Mouse (Mus musculus) neural tube, embryonic 12.5 days (tissue): ENCODE results near the gene Pnpla6. TPM values are rescaled to one million over a fixed set of nuclear protein-coding genes. Genes with fewer than 3 reads are reported as not detected.

Experiments used
- ATAC-seq: fragments of 200-750 bp; cut with Nextera tagmentation; 2 replicates; pipeline ENCODE4 v1.8.0; 2017; ENCODE audit warnings: low read depth, mild to moderate bottlenecking, moderate TSS enrichment, moderate library complexity; ENCODE audit not compliant: low FRiP score
- H3K27ac ChIP-seq: fragments of 300-500 bp; sonication (generic); 2 replicates; pipeline ENCODE4 v1.5.1; 2016
- H3K27me3 ChIP-seq: fragments of 300-500 bp; sonication (generic); replicated peaks from 2 replicates; pipeline ENCODE4 v1.6.1; 2016; ENCODE audit warnings: mild to moderate bottlenecking
- H3K36me3 ChIP-seq: fragments of 300-500 bp; sonication (generic); 2 replicates; pipeline ENCODE4 v1.6.1; 2016; ENCODE audit warnings: mild to moderate bottlenecking
- H3K4me1 ChIP-seq: fragments of 300-500 bp; sonication (generic); 2 replicates; pipeline ENCODE4 v1.6.1; 2016
- H3K4me2 ChIP-seq: fragments of 300-500 bp; sonication (generic); replicated peaks from 2 replicates; pipeline ENCODE4 v1.6.1; 2016; ENCODE audit warnings: mild to moderate bottlenecking
- H3K4me3 ChIP-seq: fragments of 300-500 bp; sonication (generic); 2 replicates; pipeline ENCODE4 v1.5.1; 2016
- H3K9ac ChIP-seq: fragments of 300-500 bp; sonication (generic); 2 replicates; pipeline ENCODE4 v1.6.1; 2016; ENCODE audit warnings: mild to moderate bottlenecking
- H3K9me3 ChIP-seq: fragments of 300-500 bp; sonication (generic); 2 replicates; pipeline ENCODE4 v1.6.1; 2016; ENCODE audit warnings: mild to moderate bottlenecking
- WGBS: fragments of 180-500 bp; shearing (Covaris S2); methylation state at CpG from one replicate; pipeline ENCODE4 v1.1.7; 2016; 5-methylcytosine and 5-hydroxymethylcytosine counted together
- polyA plus RNA-seq: library from polyadenylated mRNA; unstranded; fragments of >200 nt; fragmentation: Nextera tagmentation; extraction: Ambion mirVana; gene quantifications from 2 replicates; pipeline ENCODE4 v1.2.1, GENCODE M21; 2016

Gene Pnpla6
- 31.2 and 33.9 TPM in 2 replicates for polyA plus RNA-seq

DNA sequence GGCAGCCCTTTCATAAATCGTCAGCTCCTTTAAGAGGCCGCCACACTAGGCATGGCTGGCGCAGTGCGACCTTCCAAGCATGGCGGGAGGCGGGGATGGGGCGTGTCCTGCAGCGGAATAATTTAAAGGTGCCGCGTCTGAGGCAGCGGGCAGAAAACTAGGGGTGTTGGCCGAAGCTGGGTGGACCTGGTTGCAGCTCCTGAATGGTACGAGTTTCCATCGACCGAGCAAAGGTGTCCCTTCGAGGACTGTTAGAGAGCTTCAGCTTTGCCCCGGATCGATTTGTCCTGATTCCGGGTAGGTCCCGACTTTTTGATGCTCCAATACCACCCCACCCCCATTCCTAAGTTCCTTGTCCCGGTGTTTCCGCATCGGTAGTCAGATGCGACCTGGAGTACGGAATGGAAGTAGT, at the start of gene Pnpla6:
TSS of gene Pnpla6 (plus strand) at position 125 of the 412 bp plus-strand sequence.
- ATAC-seq = peak; percentile 64
- Histone ChIP-seq H3K4me1 (peaks cover 3% of the 10 kb centered on the region), H3K4me2 (peak within 1 kb of the TSS; percentile 94), H3K9ac (peak within 1 kb of the TSS; percentile 60), H3K4me3 (peak within 1 kb of the TSS; percentile 56), H3K36me3 (peaks cover 37% of the 10 kb centered on the region), H3K27me3 (no peaks in the 10 kb centered on the region), H3K27ac (no peak within 1 kb of the TSS), H3K9me3 (no peaks in the 10 kb centered on the region)
- WGBS = under 1% methylated on average over 25 of the region's 25 CpGs

DNA sequence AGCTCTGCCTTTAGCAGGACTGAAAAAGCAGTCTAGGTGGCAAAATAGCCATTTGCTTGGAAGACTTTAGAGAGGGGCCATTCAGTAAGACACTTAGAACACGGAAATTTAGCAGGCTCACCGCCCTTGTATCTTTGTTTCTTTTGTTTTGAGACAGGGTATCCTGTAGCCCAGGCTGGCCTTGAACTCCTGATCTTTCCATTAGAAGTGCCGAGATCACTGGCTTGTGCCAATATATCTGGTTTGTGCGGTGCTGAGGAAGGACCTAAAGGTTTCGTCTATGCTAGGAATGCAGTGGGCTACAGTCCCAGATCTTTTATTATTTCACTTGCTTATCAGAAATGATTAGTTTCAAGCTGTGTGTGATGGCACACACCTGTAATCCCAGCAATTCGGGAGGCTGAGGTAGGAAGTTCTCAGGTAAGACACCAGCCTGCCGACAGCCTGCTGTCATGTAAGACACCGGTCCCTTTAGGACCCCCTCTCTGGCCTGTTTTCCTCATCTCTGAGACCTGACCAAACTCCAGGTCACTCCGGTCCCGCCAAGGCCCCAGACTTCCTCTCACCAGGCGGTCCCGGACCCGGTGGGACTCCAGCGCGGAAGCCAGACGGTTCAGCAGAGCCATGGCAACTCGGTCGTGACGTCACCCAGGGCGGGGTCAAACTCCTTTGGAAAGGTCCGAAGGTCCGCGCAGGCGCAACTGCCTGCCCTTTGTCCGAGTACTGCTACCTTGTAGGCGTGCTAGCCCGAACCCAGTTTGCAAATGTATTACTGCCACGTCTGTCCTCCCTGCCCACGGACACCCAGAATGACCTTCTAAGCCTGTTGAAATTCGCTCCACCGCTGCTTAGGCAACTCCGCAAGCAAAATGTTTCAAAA, 47.9 kb upstream of the Pnpla6 start, which contains the start of gene Pex11g:
TSS of gene Pex11g (minus strand) at position 675 of the 880 bp plus-strand sequence.
- Histone ChIP-seq H3K4me2 (peak within 1 kb of the TSS; percentile 64), H3K36me3 (no peaks in the 10 kb centered on the region), H3K27me3 (no peaks in the 10 kb centered on the region), H3K27ac (peak within 1 kb of the TSS; percentile 60; the same call in 1 of the 2 replicates), H3K9me3 (no peaks in the 10 kb centered on the region), H3K4me1 (peaks cover 5% of the 10 kb centered on the region; the same call in 1 of the 2 replicates), H3K4me3 (peak within 1 kb of the TSS; percentile 38), H3K9ac (peak within 1 kb of the TSS; percentile 58)
- WGBS = 9% methylated on average over 32 of the region's 32 CpGs
- peak; percentile 89 for ATAC-seq

DNA sequence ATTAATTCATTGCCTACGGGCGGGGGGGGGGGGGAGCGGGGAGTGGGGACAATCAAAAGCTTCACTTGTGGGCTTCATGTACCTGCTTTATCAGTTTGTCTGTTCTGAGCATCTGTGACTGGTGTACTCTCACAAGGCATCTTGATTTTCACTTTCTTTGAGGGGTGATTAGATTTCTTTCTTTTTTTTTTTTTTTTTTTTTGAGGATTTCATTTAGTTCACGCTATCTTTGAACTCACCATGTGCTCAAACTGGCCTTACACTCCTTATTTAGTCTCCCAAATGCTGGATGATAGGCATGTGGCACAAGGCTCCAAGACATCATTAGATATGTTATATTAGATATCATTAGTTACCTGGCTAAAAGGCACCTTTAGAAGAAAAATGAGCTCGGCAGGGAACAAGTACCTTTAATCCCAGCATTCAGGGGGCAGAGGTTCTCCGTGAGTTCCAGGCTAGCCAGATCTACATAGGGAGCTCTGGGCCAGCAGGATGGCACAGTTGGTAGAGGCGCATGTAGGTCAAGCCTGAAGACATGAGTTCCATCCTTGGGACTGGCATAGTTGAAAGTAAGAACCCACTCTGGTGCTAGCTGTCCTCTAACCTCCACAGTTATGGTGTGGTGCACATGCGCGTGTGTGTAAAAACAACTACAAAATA, 47.2 kb upstream of the Pnpla6 start:
- Histone ChIP-seq H3K4me2 (peak overlapping the region; percentile 64), H3K9ac (peak overlapping the region; percentile 58), H3K27ac (peak overlapping the region; percentile 60; the same call in 1 of the 2 replicates), H3K4me1 (peaks cover 5% of the 10 kb centered on the region; the same call in 1 of the 2 replicates), H3K27me3 (no peaks in the 10 kb centered on the region), H3K4me3 (peak overlapping the region; percentile 38), H3K9me3 (no peaks in the 10 kb centered on the region), H3K36me3 (no peaks in the 10 kb centered on the region)
- 57% methylated on average over 9 of the region's 9 CpGs for WGBS
- peak; percentile 26 for ATAC-seq

DNA sequence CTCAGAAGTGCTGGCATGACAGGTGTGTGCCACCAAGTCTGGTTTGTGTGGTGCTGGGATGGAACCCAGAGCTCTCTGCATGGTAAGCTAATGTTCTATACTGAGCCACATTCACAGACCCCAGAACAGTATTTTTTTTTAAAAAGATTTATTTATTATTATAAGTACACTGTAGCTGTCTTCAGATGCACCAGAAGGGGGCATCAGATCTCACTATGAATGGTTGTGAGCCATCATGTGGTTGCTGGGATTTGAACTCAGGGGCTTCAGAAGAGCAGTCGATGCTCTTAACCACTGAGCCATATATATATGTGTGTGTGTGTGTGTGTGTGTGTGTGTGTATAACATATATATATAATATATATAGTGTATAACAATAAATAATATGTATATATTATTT, 46.3 kb upstream of the Pnpla6 start:
- Histone ChIP-seq H3K36me3 (no peaks in the 10 kb centered on the region), H3K4me3 (no peak overlapping the region), H3K9ac (no peak overlapping the region), H3K4me1 (peaks cover 5% of the 10 kb centered on the region; the same call in 1 of the 2 replicates), H3K27me3 (no peaks in the 10 kb centered on the region), H3K27ac (no peak overlapping the region), H3K4me2 (no peak overlapping the region), H3K9me3 (no peaks in the 10 kb centered on the region)
- 90% methylated on average over 1 of the region's 1 CpGs for WGBS
- ATAC-seq = no peak

DNA sequence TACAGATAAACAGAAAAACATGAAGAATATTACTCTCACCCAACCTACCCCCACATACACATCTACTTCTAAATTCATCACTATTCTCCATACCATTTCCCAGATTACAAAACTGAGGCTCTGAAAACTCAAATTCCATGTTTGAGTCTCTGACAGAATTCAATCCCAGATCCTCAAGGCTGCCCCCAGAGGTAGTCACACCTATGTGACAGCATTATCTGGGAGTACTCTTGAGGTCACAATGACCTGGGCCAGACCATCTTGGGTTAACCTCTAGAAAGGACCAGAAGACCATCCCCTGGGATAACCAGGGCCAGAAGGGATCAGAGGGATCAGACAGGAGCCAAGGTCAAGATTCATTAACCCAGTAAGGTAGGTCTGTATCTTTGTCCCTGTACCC, 44.6 kb upstream of the Pnpla6 start, which contains the start of gene Tex45:
TSS of gene Tex45 (plus strand) at position 301 of the 400 bp plus-strand sequence.
- no peak for ATAC-seq
- no peaks in the 10 kb centered on the region for H3K9me3 ChIP-seq
- no peak within 1 kb of the TSS for H3K4me2 ChIP-seq
- no peak within 1 kb of the TSS for H3K27ac ChIP-seq
- H3K9ac ChIP-seq = no peak within 1 kb of the TSS
- H3K36me3 ChIP-seq = no peaks in the 10 kb centered on the region
- H3K4me3 ChIP-seq = no peak within 1 kb of the TSS
- H3K4me1 ChIP-seq = peaks cover 5% of the 10 kb centered on the region; the same call in 1 of the 2 replicates
- H3K27me3 ChIP-seq = peaks cover 2% of the 10 kb centered on the region; the same call in 1 of the 2 replicates

DNA sequence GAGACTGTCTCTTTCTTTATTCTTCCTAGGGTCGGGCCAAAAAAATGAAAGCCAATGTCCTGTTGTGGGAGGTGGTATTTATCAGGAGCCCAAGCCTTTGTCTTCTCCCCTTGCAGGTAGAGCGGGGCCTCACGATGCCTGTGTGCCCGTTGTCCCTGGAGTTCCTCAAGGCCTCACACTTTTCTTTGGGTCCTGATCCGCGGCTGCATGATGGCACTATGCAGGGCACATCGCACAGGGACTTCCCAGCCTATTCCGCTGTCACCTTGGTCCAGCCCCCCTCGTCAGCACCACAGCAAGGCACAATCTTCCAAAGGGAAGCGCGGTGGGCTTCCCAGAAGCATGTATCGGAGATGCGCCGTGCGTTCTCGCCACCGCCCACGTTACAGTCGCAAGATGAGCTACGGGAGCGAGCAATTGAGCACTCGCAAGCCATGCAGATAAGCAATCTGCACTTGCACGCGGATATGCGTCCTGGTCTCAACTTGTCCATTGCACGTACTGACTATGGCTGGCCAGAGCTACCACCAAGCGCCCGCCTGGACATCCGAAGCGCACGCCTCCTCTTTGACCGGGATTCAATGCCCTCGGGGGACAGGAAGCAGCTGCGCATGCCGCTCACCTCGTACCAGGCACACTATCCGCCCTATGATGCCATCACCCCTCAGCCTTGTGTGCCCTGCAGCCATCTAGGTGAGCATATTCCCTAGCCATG, 39.3 kb upstream of the Pnpla6 start:
- no peaks in the 10 kb centered on the region for H3K4me1 ChIP-seq
- no peaks in the 10 kb centered on the region for H3K36me3 ChIP-seq
- peaks cover 9% of the 10 kb centered on the region for H3K27me3 ChIP-seq
- peak; percentile 48; the same call in 1 of the 2 replicates for ATAC-seq
- no peak overlapping the region for H3K9ac ChIP-seq
- 27% methylated on average over 37 of the region's 37 CpGs for WGBS
- H3K9me3 ChIP-seq = no peaks in the 10 kb centered on the region
- no peak overlapping the region for H3K27ac ChIP-seq
- peak overlapping the region; percentile 48 for H3K4me2 ChIP-seq
- peak overlapping the region; percentile 24 for H3K4me3 ChIP-seq

DNA sequence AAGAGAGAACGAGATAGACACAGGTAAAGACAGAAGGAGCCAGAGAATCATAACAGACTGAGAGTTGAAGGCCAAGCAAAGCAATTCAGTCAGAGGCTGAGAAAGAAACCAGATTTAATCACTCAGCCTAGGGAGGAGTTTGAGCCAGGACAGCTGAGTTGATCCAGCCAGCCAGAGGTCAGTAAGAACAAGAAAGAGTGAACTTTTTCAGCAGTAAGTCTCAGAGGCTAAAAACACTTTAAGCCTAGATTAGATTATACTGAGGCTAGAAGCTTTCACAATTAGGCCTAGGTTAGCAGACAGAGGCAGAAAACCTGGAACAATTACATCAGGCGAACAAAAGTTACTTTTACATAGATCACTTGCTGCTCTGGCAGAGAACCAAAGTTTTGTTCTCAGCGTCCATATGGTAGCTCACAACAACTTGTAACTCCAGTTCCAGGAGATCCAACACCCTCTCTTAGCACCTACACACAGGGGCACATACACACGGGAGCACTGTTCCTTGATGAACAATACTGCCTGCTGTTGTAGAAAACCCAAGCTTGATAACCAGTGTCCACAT, 34.9 kb upstream of the Pnpla6 start:
- no peak for ATAC-seq
- Histone ChIP-seq H3K4me2 (no peak overlapping the region), H3K27me3 (peaks cover 9% of the 10 kb centered on the region), H3K9me3 (no peaks in the 10 kb centered on the region), H3K9ac (no peak overlapping the region), H3K4me1 (no peaks in the 10 kb centered on the region), H3K27ac (no peak overlapping the region), H3K36me3 (no peaks in the 10 kb centered on the region), H3K4me3 (no peak overlapping the region)
- 75% methylated on average over 4 of the region's 4 CpGs for WGBS

DNA sequence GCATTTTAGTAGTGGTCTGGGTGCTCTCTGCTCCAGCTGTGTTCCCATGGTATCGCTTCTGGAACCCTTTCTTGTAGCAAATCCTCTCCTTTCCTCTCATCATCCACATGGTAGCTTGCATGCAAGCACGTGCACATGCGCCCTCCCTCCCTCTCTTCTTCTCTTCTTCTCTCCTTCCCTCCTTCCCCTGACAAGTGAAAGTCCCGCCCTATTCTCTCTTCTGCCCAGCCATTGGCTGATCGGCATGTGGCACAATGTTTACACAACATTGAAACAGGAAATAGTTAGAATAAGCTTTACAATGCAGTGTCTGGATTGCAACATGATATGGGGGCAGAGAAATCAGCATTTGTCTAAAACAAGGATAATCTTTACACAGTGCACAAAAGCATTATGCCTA, 33.6 kb upstream of the Pnpla6 start:
- no peaks in the 10 kb centered on the region for H3K4me1 ChIP-seq
- no peaks in the 10 kb centered on the region; the same call in 1 of the 2 replicates for H3K27me3 ChIP-seq
- no peak overlapping the region for H3K9ac ChIP-seq
- no peak for ATAC-seq
- H3K36me3 ChIP-seq = no peaks in the 10 kb centered on the region
- H3K4me2 ChIP-seq = no peak overlapping the region
- H3K27ac ChIP-seq = no peak overlapping the region
- H3K9me3 ChIP-seq = no peaks in the 10 kb centered on the region
- no peak overlapping the region for H3K4me3 ChIP-seq
- WGBS = 71% methylated on average over 5 of the region's 5 CpGs

DNA sequence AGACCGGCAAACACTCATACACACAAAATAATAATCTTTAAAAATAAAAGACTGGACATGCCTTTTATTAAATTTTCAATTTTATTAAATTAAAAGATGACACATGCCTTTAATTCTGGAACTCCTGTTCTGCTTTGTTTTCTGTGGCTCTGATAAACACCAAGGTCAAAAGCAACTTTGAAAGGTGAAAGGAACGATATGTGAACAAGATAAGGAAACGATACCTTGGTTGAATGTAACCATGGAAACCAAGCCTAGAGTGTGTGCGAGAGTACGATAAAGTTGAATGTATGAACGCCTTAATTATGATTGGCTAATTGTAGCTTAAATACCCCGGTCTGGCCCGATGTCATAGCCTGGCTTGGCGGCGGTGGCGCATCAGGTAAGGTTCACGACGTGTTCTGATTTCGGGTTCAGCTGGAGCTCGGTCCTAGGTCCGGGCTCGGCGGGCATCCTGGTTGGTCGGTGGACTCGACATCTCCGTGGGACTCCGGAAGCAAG, 32.9 kb upstream of the Pnpla6 start:
- no peak for ATAC-seq
- Histone ChIP-seq H3K36me3 (no peaks in the 10 kb centered on the region), H3K4me2 (no peak overlapping the region), H3K4me3 (no peak overlapping the region), H3K4me1 (no peaks in the 10 kb centered on the region), H3K27ac (no peak overlapping the region), H3K9me3 (no peaks in the 10 kb centered on the region), H3K27me3 (no peaks in the 10 kb centered on the region; the same call in 1 of the 2 replicates), H3K9ac (no peak overlapping the region)
- 88% methylated on average over 22 of the region's 22 CpGs for WGBS

DNA sequence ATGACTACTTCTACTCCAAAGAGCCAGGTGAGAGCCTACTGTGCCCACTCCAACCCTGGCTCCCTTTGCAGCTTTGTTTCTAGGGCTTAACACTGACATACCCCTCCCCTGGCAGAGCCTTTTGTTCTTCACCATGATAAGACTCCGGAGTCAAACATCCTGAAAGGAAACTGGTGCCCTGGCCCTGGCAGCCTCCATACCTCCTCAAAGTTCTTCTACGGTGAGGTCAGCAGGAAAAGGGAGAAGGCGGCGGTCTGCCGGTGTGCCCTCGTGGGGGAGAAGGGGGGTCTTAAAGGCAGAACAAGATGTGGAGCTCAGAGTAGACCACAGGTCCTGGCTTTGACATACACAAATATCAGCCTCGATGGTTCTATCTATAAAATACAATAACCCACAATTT, 31.6 kb upstream of the Pnpla6 start:
- no peak overlapping the region for H3K9ac ChIP-seq
- no peaks in the 10 kb centered on the region for H3K27me3 ChIP-seq
- H3K36me3 ChIP-seq = no peaks in the 10 kb centered on the region
- H3K9me3 ChIP-seq = no peaks in the 10 kb centered on the region
- H3K27ac ChIP-seq = no peak overlapping the region
- H3K4me1 ChIP-seq = no peaks in the 10 kb centered on the region
- ATAC-seq = no peak
- 89% methylated on average over 7 of the region's 7 CpGs for WGBS
- H3K4me3 ChIP-seq = no peak overlapping the region
- no peak overlapping the region for H3K4me2 ChIP-seq

DNA sequence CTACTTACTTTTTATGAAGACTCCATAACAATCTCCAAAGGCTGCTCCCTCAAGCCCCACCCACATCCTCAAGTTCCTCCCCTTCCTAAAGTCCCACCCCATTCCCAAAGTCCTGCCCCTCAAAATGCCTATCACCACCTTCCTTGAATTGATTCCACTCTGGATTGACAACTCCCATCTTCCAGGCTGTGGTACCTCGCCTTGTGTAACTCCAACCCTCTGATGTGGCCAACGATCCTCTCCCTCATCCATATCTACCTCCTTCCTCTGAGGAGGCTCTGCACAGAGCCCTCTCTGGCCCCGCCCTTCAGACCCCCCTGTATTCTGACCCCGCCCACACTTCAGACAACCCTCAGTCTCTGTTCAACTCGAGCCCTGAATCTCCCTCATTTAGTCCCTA, 30.0 kb upstream of the Pnpla6 start:
- ATAC-seq = no peak
- Histone ChIP-seq H3K4me1 (no peaks in the 10 kb centered on the region), H3K4me2 (no peak overlapping the region), H3K9me3 (no peaks in the 10 kb centered on the region), H3K9ac (no peak overlapping the region), H3K27ac (no peak overlapping the region), H3K27me3 (no peaks in the 10 kb centered on the region), H3K4me3 (no peak overlapping the region), H3K36me3 (no peaks in the 10 kb centered on the region)
- WGBS = 29% methylated on average over 5 of the region's 5 CpGs
